Comparison of ENCODE assay signal across 7 mouse cellular contexts in genomic region chr7:120918526-120918962, GRCm38 (mm10). TPM values are rescaled to one million over a fixed set of nuclear protein-coding genes. Genes with fewer than 3 reads are reported as not detected.
A peak's percentile ranks its signal among the peaks of the same experiment; 100 is the strongest.
DNase-seq lines count a peak whose midpoint lies in the region; ATAC-seq and TF ChIP-seq lines count a peak whose summit lies in the region.

No protein-coding gene starts in this region.

- H3K4me1 ChIP-seq in ES-E14 (ENCODE audit: control insufficient read depth in 2 of 2, insufficient read depth in 2 of 2, low read length in 2 of 2, poor library complexity in 1 of 2): peaks cover 2 to 11% of the 10 kb centered on the region in 2 experiments; a peak in 2 of 4 replicates
- no peaks in the 10 kb centered on the region for H3K4me1 ChIP-seq in bone marrow, adult 2 months (ENCODE audit: control insufficient read depth, insufficient read depth, low read length)
- 0 out of 2 replicates have a peak, but pooled peaks cover 7% of the 10 kb centered on the region for H3K4me1 ChIP-seq in embryonic facial prominence, embryonic 14.5 days (ENCODE audit: control insufficient read depth, insufficient read depth, low read length)
- peaks cover 17% of the 10 kb centered on the region for H3K4me1 ChIP-seq in lung, embryonic 15.5 days
- H3K4me1 ChIP-seq in olfactory bulb, adult 2 months (ENCODE audit: control insufficient read depth, insufficient read depth, low read length): no peaks in the 10 kb centered on the region

- in situ Hi-C loops in ES-E14 (cut with MboI; ENCODE audit: low sequenced_read_pairs in 2 of 2, unreplicated experiment in 2 of 2): loop anchor here in 1 of 2 experiments (10.0 kb wide), 1 partner anchor 74 kb away; the partner anchor contains the start of gene Eef2k

- WGBS in bone marrow, adult 2 months: 2% methylated on average over 10 of the region's 10 CpGs
- 7% methylated on average over 10 of the region's 10 CpGs for WGBS in embryonic facial prominence, embryonic 14.5 days
- WGBS in large intestine, adult 2 months: 2% methylated on average over 10 of the region's 10 CpGs
- WGBS in lung, embryonic 15.5 days: 5% methylated on average over 10 of the region's 10 CpGs
- 4% methylated on average over 10 of the region's 10 CpGs for WGBS in olfactory bulb, adult 2 months

- H3K4me3 ChIP-seq in ES-E14 (ENCODE audit: insufficient read depth in 1 of 2, low read depth in 1 of 2, low read length in 2 of 2, poor library complexity in 1 of 2, severe bottlenecking in 1 of 2): peak overlapping the region; percentile 77 to 80
- H3K4me3 ChIP-seq in bone marrow, adult 2 months (replicated peaks; ENCODE audit: control insufficient read depth, low read depth, low read length): peak overlapping the region; percentile 68
- peak overlapping the region; percentile 97 for H3K4me3 ChIP-seq in embryonic facial prominence, embryonic 14.5 days (ENCODE audit: low read depth, low read length)
- peak overlapping the region; percentile 87 for H3K4me3 ChIP-seq in lung, embryonic 15.5 days
- H3K4me3 ChIP-seq in olfactory bulb, adult 2 months (ENCODE audit: insufficient read depth, low read depth, low read length): peak overlapping the region; percentile 94

- intact Hi-C loops in heart, postnatal 10 days (cut with DNase I): loop anchor here (10.0 kb wide), 3 partner anchors 184 to 284 kb away; partner anchors contain the start of genes Mosmo, Pdzd9, Uqcrc2 and Vwa3a

- TF ChIP-seq CTCF in bone marrow, adult 2 months (IDR thresholded peaks at IDR 0.05; ENCODE audit: control insufficient read depth, insufficient read depth, low read length): no peak
- TF ChIP-seq CTCF in olfactory bulb, adult 2 months (IDR thresholded peaks at IDR 0.05; ENCODE audit: insufficient read depth, low read depth, low read length): no peak

- no peaks in the 10 kb centered on the region for H3K27me3 ChIP-seq in embryonic facial prominence, embryonic 14.5 days (replicated peaks; ENCODE audit: control insufficient read depth, insufficient read depth, low read length)
- H3K27me3 ChIP-seq in lung, embryonic 15.5 days: no peaks in the 10 kb centered on the region

- H3K9ac ChIP-seq in ES-E14 (ENCODE audit: insufficient read depth, low read depth, low read length, poor library complexity, severe bottlenecking): peak overlapping the region; percentile 90; the same call in 1 of the 2 replicates
- H3K9ac ChIP-seq in embryonic facial prominence, embryonic 14.5 days (ENCODE audit: low read depth, low read length): peak overlapping the region; percentile 92
- peak overlapping the region; percentile 77 for H3K9ac ChIP-seq in lung, embryonic 15.5 days

- H3K27ac ChIP-seq in ES-E14 (ENCODE audit: insufficient read depth, low read depth, low read length, poor library complexity, severe bottlenecking): no peak overlapping the region
- no peak overlapping the region; the same call in 1 of the 2 replicates for H3K27ac ChIP-seq in bone marrow, adult 2 months (ENCODE audit: control insufficient read depth, insufficient read depth, low read depth, low read length, poor library complexity)
- no peak overlapping the region for H3K27ac ChIP-seq in embryonic facial prominence, embryonic 14.5 days (replicated peaks; ENCODE audit: low read depth, low read length)
- peak overlapping the region; percentile 81 for H3K27ac ChIP-seq in lung, embryonic 15.5 days
- H3K27ac ChIP-seq in olfactory bulb, adult 2 months (ENCODE audit: insufficient read depth, low read depth, low read length): no peak overlapping the region

- H3K9me3 ChIP-seq in ES-E14 (ENCODE audit: control insufficient read depth, insufficient read depth, low read depth, low read length): no peaks in the 10 kb centered on the region
- H3K9me3 ChIP-seq in embryonic facial prominence, embryonic 14.5 days (ENCODE audit: control insufficient read depth, low read length): no peaks in the 10 kb centered on the region
- no peaks in the 10 kb centered on the region for H3K9me3 ChIP-seq in lung, embryonic 15.5 days

- peak overlapping the region; percentile 70 for H3K4me2 ChIP-seq in embryonic facial prominence, embryonic 14.5 days (ENCODE audit: low read depth, low read length)
- H3K4me2 ChIP-seq in lung, embryonic 15.5 days: peak overlapping the region; percentile 80

- DNase-seq in ES-E14 (ENCODE audit: low read depth, low spot score): peak; percentile 54
- DNase-seq in embryonic facial prominence, embryonic 14.5 days (ENCODE audit: low spot score): peak; percentile 90
- peak; percentile 74 to 78 for DNase-seq in heart, postnatal 10 days
- peak; percentile 70 for DNase-seq in large intestine, adult 2 months (ENCODE audit: low read depth, low spot score)

- no peak for TF ChIP-seq POLR2A in bone marrow, adult 2 months (IDR thresholded peaks at IDR 0.05; ENCODE audit: borderline replicate concordance, control insufficient read depth, low read depth, low read length)
- TF ChIP-seq POLR2A in olfactory bulb, adult 2 months (IDR thresholded peaks at IDR 0.05; ENCODE audit: insufficient read depth, low read depth, low read length): no peak

- peaks cover 7% of the 10 kb centered on the region; the same call in 1 of the 2 replicates for H3K36me3 ChIP-seq in ES-E14 (ENCODE audit: control insufficient read depth, insufficient read depth, low read length, poor library complexity, severe bottlenecking)
- no peaks in the 10 kb centered on the region for H3K36me3 ChIP-seq in embryonic facial prominence, embryonic 14.5 days (ENCODE audit: control insufficient read depth, insufficient read depth, low read length)
- no peaks in the 10 kb centered on the region for H3K36me3 ChIP-seq in lung, embryonic 15.5 days

- peak; percentile 60 for ATAC-seq in embryonic facial prominence, embryonic 14.5 days (ENCODE audit: low read depth)
- peak; percentile 27; the same call in 1 of the 2 replicates for ATAC-seq in lung, embryonic 15.5 days (ENCODE audit: borderline replicate concordance, extremely low read depth, low FRiP score, low TSS enrichment)

TF ChIP-seq in ES-E14, 5 proteins besides CTCF, POLR2A, EP300 and RAD21:
- TF ChIP-seq MAFK (IDR thresholded peaks at IDR 0.05; ENCODE audit: insufficient read depth, low read depth, low read length) (peak; percentile 49; the same call in 1 of the 2 replicates), HCFC1 (IDR thresholded peaks at IDR 0.05; ENCODE audit: borderline replicate concordance, insufficient read depth, low read length) (no peak)

RNA-seq across cellular contexts. Expression of gene Polr3e, which starts 1.0 kb away (rescaled TPM):
- total RNA-seq in ES-E14 (2012; rRNA removed): 44.4 and 51.1 TPM in 2 replicates
- 6.5 and 14.2 TPM in 2 replicates for polyA plus RNA-seq in bone marrow, adult 2 months (2011; ENCODE audit: insufficient read depth, insufficient read length, low replicate concordance, missing spikeins)
- 21.8 and 26.2 TPM in 2 replicates for polyA plus RNA-seq in embryonic facial prominence, embryonic 14.5 days (2014; fragmentation: Nextera tagmentation; extraction: Ambion mirVana)
- total RNA-seq in heart, postnatal 10 days (2021): 10 to 100 TPM; 15.1 to 15.4 TPM
- 14.6 and 17.1 TPM in 2 replicates for polyA plus RNA-seq in large intestine, adult 2 months (2012; rRNA removed)
- polyA plus RNA-seq in lung, embryonic 15.5 days (2015; fragmentation: Nextera tagmentation; extraction: Ambion mirVana): 33.3 and 34.0 TPM in 2 replicates
- polyA plus RNA-seq in olfactory bulb, adult 2 months (2012; ENCODE audit: insufficient read depth, insufficient read length, low replicate concordance, missing spikeins): not detected in 2 replicates
